28 mouse cellular contexts compared by ENCODE assay signal in genomic region chr10:45173927-45174326, GRCm38 (mm10). TPM values are rescaled to one million over a fixed set of nuclear protein-coding genes. Genes with fewer than 3 reads are reported as not detected.
DNase-seq lines count a peak whose midpoint lies in the region; ATAC-seq lines count a peak whose summit lies in the region.
"Had no signal": no experiment of that assay in that cellular context is flagged by ENCODE, and none has a peak within 500 bp of the region (broad histone marks: within the 10 kb centered on the region; RNA-seq: fewer than 3 reads in every experiment).

No protein-coding gene starts in this region.

- H3K27me3 ChIP-seq in heart, embryonic 15.5 days: no peaks in the 10 kb centered on the region
- H3K27me3 ChIP-seq in heart, embryonic 12.5 days (replicated peaks): no peaks in the 10 kb centered on the region
- no peaks in the 10 kb centered on the region for H3K27me3 ChIP-seq in limb, embryonic 13.5 days
- H3K27me3 ChIP-seq: embryonic facial prominence, embryonic 13.5 days; hindbrain, embryonic 12.5 days; intestine, embryonic 15.5 days; midbrain, embryonic 12.5 days; Patski had no signal

- no peak overlapping the region for H3K9ac ChIP-seq in heart, embryonic 15.5 days
- no peak overlapping the region for H3K9ac ChIP-seq in heart, embryonic 12.5 days
- H3K9ac ChIP-seq in limb, embryonic 13.5 days: no peak overlapping the region
- H3K9ac ChIP-seq: embryonic facial prominence, embryonic 13.5 days; hindbrain, embryonic 12.5 days; intestine, embryonic 15.5 days; midbrain, embryonic 12.5 days had no signal

- no peaks in the 10 kb centered on the region for H3K9me3 ChIP-seq in heart, embryonic 15.5 days (replicated peaks)
- peaks cover 2% of the 10 kb centered on the region; the same call in 1 of the 2 replicates for H3K9me3 ChIP-seq in heart, embryonic 12.5 days (replicated peaks)
- 0 out of 2 replicates have a peak, but pooled peaks cover 7% of the 10 kb centered on the region for H3K9me3 ChIP-seq in limb, embryonic 13.5 days
- H3K9me3 ChIP-seq: embryonic facial prominence, embryonic 13.5 days; hindbrain, embryonic 12.5 days; intestine, embryonic 15.5 days had no signal

- ATAC-seq in heart, embryonic 15.5 days (replicated peaks; ENCODE audit: insufficient number of reproducible peaks, insufficient read depth, low FRiP score, low read depth): no peak
- ATAC-seq in heart, embryonic 12.5 days (ENCODE audit: insufficient number of reproducible peaks, low FRiP score): no peak
- peak; percentile 48 for ATAC-seq in limb, embryonic 13.5 days (ENCODE audit: low FRiP score, low read depth)
- ATAC-seq: forebrain, embryonic 16.5 days; hindbrain, postnatal 0 days; intestine, embryonic 15.5 days; Patski had no signal

- no peaks in the 10 kb centered on the region for H3K36me3 ChIP-seq in heart, embryonic 15.5 days
- H3K36me3 ChIP-seq in heart, embryonic 12.5 days: no peaks in the 10 kb centered on the region
- no peaks in the 10 kb centered on the region for H3K36me3 ChIP-seq in limb, embryonic 13.5 days
- H3K36me3 ChIP-seq: embryonic facial prominence, embryonic 13.5 days; hindbrain, embryonic 12.5 days; intestine, embryonic 15.5 days; midbrain, embryonic 12.5 days had no signal

- 0 out of 2 replicates have a peak overlapping the region, but pooled peaks have one; percentile 9 for H3K27ac ChIP-seq in heart, embryonic 15.5 days
- no peak overlapping the region for H3K27ac ChIP-seq in heart, embryonic 12.5 days (ENCODE audit: poor library complexity, severe bottlenecking)
- H3K27ac ChIP-seq in limb, embryonic 13.5 days: no peak overlapping the region
- H3K27ac ChIP-seq: embryonic facial prominence, embryonic 13.5 days; hindbrain, embryonic 12.5 days; hindbrain, postnatal 0 days; intestine, embryonic 15.5 days; midbrain, embryonic 12.5 days had no signal

- H3K4me3 ChIP-seq in heart, embryonic 15.5 days: no peak overlapping the region
- H3K4me3 ChIP-seq in heart, embryonic 12.5 days: no peak overlapping the region
- no peak overlapping the region for H3K4me3 ChIP-seq in limb, embryonic 13.5 days
- H3K4me3 ChIP-seq: embryonic facial prominence, embryonic 13.5 days; erythroblast, embryonic 14.5 days; hindbrain, embryonic 12.5 days; intestine, embryonic 15.5 days; midbrain, embryonic 12.5 days had no signal

- WGBS in heart, embryonic 15.5 days: 50% methylated on average over 8 of the region's 8 CpGs
- WGBS in heart, embryonic 12.5 days: 53% methylated on average over 8 of the region's 8 CpGs
- WGBS in limb, embryonic 13.5 days: 47% methylated on average over 8 of the region's 8 CpGs

- no peaks in the 10 kb centered on the region for H3K4me1 ChIP-seq in heart, embryonic 15.5 days (replicated peaks)
- no peaks in the 10 kb centered on the region for H3K4me1 ChIP-seq in heart, embryonic 12.5 days (replicated peaks)
- no peaks in the 10 kb centered on the region for H3K4me1 ChIP-seq in limb, embryonic 13.5 days
- H3K4me1 ChIP-seq: embryonic facial prominence, embryonic 13.5 days; hindbrain, embryonic 12.5 days; intestine, embryonic 15.5 days; midbrain, embryonic 12.5 days had no signal

- peak; percentile 11 for DNase-seq in kidney, postnatal 10 days
- DNase-seq in kidney, adult 8-10 months: no peak
- peak; percentile 19 for DNase-seq in forelimb bud, embryonic 11.5 days (ENCODE audit: low read depth, low spot score)
- DNase-seq in embryo, embryonic 10.5 days (ENCODE audit: low spot score): no peak
- DNase-seq: adrenal gland, postnatal 14 days; cerebellum, adult 11 months; cerebellum, adult 9-10 months; cerebellum, postnatal 36 days; embryo, embryonic 11 days; heart, postnatal 36 days; kidney, adult 9 months; lung, postnatal 14 days; right cerebral cortex, postnatal 14 days; thymus, postnatal 4 days had no signal

- no peak overlapping the region for H3K4me2 ChIP-seq in heart, embryonic 15.5 days
- no peak overlapping the region for H3K4me2 ChIP-seq in heart, embryonic 12.5 days
- no peak overlapping the region for H3K4me2 ChIP-seq in limb, embryonic 13.5 days (replicated peaks)
- H3K4me2 ChIP-seq: embryonic facial prominence, embryonic 13.5 days; hindbrain, embryonic 12.5 days; intestine, embryonic 15.5 days; midbrain, embryonic 12.5 days had no signal

RNA-seq across cellular contexts. Expression of gene Popdc3, which starts 4.0 kb away (rescaled TPM):
- polyA plus RNA-seq in heart, embryonic 15.5 days (2015; fragmentation: Nextera tagmentation; extraction: Ambion mirVana): 39.3 and 47.7 TPM in 2 replicates
- polyA plus RNA-seq in heart, embryonic 12.5 days (2016; fragmentation: Nextera tagmentation; extraction: Ambion mirVana): 22.9 and 24.9 TPM in 2 replicates
- 1.7 and 2.6 TPM in 2 replicates for polyA plus RNA-seq in limb, embryonic 13.5 days (2015; fragmentation: Nextera tagmentation; extraction: Ambion mirVana)
- polyA plus RNA-seq: erythroblast, embryonic 14.5 days; liver, adult 2 months; midbrain, embryonic 12.5 days; small intestine, adult 2 months; testis, adult 2 months had no signal

Comparison
In these comparisons a context has a peak if more than half of its experiments do, and no peak if none do; other contexts are left out.
1. DNase-seq: peak in kidney, postnatal 10 days (single experiment) and forelimb bud, embryonic 11.5 days (single experiment); none in kidney, adult 8-10 months (0 of 2) and embryo, embryonic 10.5 days (single experiment).